In the genomic region with DNA sequence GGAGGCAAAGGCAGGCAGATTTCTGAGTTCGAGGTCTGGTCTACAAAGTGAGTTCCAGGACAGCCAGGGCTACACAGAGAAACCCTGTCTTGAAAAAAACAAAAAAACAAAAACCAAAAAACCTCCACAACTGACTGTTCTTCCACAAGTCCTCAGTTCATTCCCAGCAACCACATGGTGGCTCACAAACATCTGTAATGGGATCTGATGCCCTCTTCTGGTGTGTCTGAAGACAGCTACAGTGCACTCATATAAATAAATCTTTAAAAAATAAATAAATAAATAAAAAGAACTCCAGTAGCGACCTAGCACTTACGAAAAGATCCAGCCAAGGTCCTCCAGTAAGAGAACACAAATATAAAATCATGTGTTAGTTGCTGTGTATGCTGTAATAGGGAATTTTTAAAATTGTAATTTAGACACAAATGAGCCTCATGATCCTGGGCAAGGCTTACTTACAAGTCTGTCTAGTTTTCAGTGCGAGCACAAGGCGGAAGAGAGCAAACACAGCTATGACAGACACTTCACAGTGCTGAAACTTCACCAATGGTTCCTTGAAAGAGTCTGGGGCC, we compare ENCODE assay signal across 1 mouse cellular context.
TF ChIP-seq lines count a peak whose summit lies in the region.

No protein-coding gene starts in this region.

TF ChIP-seq in CH12.LX, 34 proteins besides CTCF, POLR2A, EP300 and RAD21 (continued from another document):
- 0 out of 2 replicates have a peak, but pooled peaks have one; percentile 57 for TF ChIP-seq MYC (IDR thresholded peaks at IDR 0.05; ENCODE audit: low read depth, low read length)
- TF ChIP-seq HCFC1 (IDR thresholded peaks at IDR 0.05; ENCODE audit: low read depth, low read length) = 0 out of 2 replicates have a peak, but pooled peaks have one; percentile 19
- TF ChIP-seq JUND (conservative IDR thresholded peaks at IDR 0.05; ENCODE audit: low read depth, low read length) = no peak
- TF ChIP-seq E2F4 (IDR thresholded peaks at IDR 0.05; ENCODE audit: insufficient replicate concordance, low read depth, low read length) = no peak
- TF ChIP-seq ETS1 (conservative IDR thresholded peaks at IDR 0.05; ENCODE audit: low read depth, low read length) = no peak
- no peak for TF ChIP-seq NRF1 (IDR thresholded peaks at IDR 0.05; ENCODE audit: low read depth, low read length)
- no peak for TF ChIP-seq TBP (conservative IDR thresholded peaks at IDR 0.05; ENCODE audit: low read depth, low read length)
- no peak for TF ChIP-seq IRF4 (IDR thresholded peaks at IDR 0.05; ENCODE audit: low read depth, low read length)
- TF ChIP-seq ELF1 (IDR thresholded peaks at IDR 0.05; ENCODE audit: low read depth, low read length) = peak; percentile 49
- TF ChIP-seq POLR2AphosphoS2 (IDR thresholded peaks at IDR 0.05; ENCODE audit: low read depth, low read length) = no peak
- TF ChIP-seq ZC3H11A (IDR thresholded peaks at IDR 0.05; ENCODE audit: low read depth, low read length) = no peak
- no peak for TF ChIP-seq ZMIZ1 (IDR thresholded peaks at IDR 0.05; ENCODE audit: low read depth, low read length)
- TF ChIP-seq GABPA (IDR thresholded peaks at IDR 0.05; ENCODE audit: insufficient replicate concordance, low read depth, low read length) = no peak
- TF ChIP-seq SIN3A (IDR thresholded peaks at IDR 0.05; ENCODE audit: low read length) = 0 out of 2 replicates have a peak, but pooled peaks have one; percentile 64
- TF ChIP-seq MEF2A (IDR thresholded peaks at IDR 0.05; ENCODE audit: borderline replicate concordance, low read depth, low read length) = no peak
- no peak for TF ChIP-seq KAT2A (IDR thresholded peaks at IDR 0.05; ENCODE audit: insufficient replicate concordance, low read length)
- no peak; the same call in 1 of the 2 replicates for TF ChIP-seq MAZ (IDR thresholded peaks at IDR 0.05; ENCODE audit: low read depth, low read length)
- no peak for TF ChIP-seq ZNF384 (IDR thresholded peaks at IDR 0.05; ENCODE audit: low read depth, low read length)
- no peak for TF ChIP-seq NELFE (IDR thresholded peaks at IDR 0.05; ENCODE audit: low read depth, low read length)
- TF ChIP-seq MAX (IDR thresholded peaks at IDR 0.05; ENCODE audit: low read length) = peak; percentile 51
- TF ChIP-seq CHD1 (IDR thresholded peaks at IDR 0.05; ENCODE audit: low read depth, low read length) = 0 out of 2 replicates have a peak, but pooled peaks have one; percentile 44
- no peak for TF ChIP-seq JUN (IDR thresholded peaks at IDR 0.05; ENCODE audit: insufficient read depth, low read depth, low read length)
- TF ChIP-seq RCOR1 (conservative IDR thresholded peaks at IDR 0.05; ENCODE audit: low read depth, low read length) = no peak
- TF ChIP-seq CHD2 (IDR thresholded peaks at IDR 0.05; ENCODE audit: low read length) = no peak
- peak; percentile 68 for TF ChIP-seq MXI1 (IDR thresholded peaks at IDR 0.05; ENCODE audit: low read depth, low read length)
- 0 out of 2 replicates have a peak, but pooled peaks have one; percentile 49 for TF ChIP-seq TCF12 (IDR thresholded peaks at IDR 0.05; ENCODE audit: low read depth, low read length)
- TF ChIP-seq SMC3 (IDR thresholded peaks at IDR 0.05; ENCODE audit: low read depth, low read length) = no peak
- no peak for TF ChIP-seq UBTF (IDR thresholded peaks at IDR 0.05; ENCODE audit: low read depth, low read length)
- TF ChIP-seq MAFK (IDR thresholded peaks at IDR 0.05; ENCODE audit: insufficient replicate concordance, low read length) = no peak
- TF ChIP-seq PAX5 (IDR thresholded peaks at IDR 0.05; ENCODE audit: low read length) = no peak
